Mouse (Mus musculus): ENCODE data around the gene Golga2.

The Golga2 gene

DNA sequence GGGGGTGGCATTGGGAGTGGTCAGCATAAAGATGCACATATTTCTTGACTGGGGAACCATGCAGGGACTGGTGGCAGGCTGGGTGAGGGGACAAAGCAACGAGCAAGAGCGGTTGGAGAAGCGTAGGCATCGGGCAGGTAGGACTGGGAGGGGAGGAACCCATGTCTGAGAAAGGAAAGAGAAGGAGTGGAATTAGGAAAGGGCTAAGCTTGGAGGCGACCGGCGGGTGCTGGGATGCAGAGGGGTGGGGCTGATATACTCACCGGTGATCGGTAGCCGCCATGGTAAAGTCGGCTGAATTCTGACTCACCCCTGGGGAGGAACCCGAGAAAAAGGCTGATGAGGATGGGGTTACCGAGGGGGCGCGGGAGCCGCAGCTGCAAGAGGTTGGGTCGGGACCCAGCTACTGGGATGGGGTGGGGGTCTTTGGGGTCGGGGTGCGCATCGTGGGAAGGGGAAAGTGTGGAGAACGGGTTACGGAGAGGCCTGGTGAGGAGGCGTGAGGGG is at the start of gene Golga2:
TSS of gene Golga2 (plus strand) at position 51 of the 507 bp plus-strand sequence.
- DNase-seq = no peak

DNA sequence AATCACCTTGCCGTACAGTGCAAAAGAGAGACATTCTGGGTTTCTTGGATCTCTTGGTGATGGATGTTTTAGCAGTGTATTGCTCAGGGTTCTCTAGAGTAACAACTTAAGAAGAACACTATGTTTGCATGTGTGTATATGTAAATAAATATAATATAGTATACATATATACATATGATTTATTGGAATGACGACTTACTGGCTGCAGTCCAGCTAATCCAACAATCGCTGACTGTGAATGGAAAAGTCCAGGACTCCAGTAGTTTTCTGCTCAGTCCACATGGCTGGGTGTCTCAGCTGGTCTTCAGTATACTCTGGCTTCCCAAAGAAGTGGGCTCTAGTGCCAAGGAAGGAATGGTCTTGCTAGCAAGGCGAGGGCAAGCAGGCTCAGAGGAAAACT is 49.6 kb upstream of the Golga2 start:
- DNase-seq = no peak

DNA sequence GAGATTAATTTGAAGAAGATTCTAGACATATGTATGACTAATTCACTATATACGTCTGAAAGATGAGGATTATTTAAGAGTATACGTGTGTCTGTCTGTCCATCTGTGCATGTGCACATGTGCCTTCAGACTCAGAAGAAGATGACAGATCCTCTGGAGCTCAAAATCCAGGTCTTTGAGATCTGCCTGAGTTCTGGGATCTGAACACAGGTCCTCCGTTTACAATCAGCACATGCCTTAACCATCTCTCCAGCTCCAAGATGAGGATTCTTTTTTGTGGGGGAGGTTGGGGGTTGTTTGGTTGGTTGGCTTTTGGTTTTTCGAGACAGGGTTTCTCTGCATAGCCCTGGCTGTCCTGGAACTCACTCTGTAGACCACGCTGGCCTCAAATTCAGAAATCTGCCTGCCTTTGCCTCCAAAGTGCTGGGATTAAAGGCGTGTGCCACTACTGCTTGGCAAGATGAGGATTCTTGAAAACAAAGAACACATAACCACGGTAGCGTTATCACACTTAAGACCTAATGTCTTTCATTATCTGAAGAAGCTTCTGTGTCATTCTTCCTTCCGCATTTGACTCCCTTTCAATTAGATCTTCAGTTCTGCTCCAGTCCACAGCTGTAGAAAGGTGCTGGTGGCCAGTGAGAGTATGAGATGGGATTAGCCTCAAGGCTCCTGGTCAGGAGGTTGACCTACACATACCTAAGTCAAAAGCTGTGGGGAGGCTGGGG is 48.3 kb upstream of the Golga2 start:
- DNase-seq = no peak

DNA sequence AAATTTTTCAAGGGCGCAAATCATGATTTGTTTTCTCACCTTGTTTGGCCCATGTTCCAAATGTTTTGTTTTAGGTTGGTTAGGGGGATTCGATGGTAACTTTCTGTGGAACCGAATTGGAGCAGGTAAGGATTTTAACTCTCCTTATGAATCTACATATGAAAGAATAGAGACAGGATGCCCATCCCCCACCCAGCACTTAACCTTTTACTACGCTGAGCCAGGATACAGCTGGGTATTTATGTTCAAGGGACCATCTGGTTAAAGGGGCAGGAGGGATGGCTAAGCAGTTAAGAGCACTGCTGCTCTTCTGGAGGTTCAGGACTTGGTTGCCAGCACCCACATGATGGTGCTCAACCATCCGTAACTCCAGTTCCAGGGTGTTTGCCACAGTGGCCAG is 46.6 kb upstream of the Golga2 start:
- DNase-seq = peak; percentile 50

DNA sequence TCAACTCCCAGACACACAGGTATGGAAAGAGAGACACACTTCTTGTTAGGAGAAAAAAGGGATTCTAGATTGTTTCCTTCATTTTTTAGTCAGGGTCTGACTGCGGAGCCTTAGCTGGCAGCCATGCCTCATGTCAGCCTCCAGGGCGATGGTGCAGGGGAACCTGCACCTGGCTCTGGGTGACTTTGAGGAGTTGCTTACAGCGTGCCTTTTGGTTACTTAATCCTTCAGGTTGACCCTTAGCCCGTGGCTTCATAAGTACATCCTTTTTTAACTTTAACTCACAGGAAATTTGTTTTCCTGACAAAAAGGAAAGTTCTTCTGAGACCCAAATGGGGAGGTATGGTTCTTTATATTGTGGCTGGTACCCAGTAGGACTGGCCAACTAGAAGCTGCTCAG is 44.2 kb upstream of the Golga2 start:
- DNase-seq = no peak

DNA sequence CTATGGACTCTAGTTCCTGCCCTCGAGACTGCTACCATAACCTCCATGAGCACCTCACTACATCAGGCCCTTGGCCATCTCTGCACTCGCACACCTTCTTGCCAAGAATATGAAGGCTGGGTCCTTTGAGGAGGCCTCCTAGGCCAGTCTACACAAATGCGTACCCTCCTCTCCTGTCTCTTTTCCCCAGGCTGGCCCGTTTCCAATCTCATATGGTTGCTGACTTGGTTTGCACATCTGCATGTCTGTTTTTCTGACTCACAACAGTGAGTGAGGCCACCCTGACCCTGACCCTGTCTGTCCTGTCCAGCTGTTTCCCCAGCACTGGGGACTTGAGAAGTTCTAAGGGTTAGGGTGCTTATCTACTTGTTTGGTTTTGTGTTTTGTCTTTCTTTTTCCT is 40.4 kb upstream of the Golga2 start:
- DNase-seq = no peak

DNA sequence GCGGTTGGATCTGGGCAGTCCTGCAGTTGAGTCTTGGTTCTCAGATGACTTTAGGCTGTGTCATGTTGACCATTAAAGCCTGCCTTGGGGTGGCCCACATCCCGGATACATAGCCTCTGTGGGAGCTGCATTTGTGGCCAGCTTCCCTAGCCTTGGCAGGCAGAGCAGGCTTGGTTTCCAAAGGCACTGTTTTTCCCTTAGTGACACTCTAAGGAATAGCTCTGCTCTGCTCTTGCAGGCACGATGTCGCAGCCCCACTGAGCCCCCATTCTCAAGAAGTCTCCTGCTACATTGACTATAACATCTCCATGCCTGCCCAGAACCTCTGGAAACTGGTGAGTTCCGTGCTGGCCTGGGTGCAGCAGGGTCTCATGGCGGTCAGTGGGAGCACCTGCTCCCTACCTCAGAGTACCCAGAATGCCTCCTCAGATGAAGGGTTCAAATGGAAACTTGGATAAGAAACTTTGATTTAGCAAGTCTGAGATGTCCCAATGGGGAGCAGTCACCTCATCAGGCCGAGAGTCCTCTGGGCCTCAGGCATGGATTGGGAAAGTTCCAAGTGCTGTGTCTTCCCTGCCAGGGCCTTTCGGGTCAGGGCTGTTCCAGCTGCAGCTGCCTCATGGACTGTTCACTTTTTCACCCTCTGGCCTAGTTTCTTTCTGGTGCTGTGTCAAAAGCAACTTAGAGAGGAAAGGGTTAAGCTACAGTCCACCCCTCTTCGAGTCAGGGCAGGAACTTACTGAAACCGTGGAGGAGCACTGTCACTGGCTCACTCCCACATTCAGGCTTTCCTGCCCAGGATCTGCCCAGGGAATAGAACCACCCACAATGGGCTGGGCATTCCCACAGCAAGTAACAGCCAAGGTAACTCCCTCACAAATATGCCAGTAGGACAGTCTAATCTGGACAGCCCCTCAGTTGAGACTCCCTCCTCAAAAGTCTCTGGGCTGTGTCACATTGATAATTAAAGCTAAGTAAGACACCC is 38.5 kb upstream of the Golga2 start:
- DNase-seq = no peak

DNA sequence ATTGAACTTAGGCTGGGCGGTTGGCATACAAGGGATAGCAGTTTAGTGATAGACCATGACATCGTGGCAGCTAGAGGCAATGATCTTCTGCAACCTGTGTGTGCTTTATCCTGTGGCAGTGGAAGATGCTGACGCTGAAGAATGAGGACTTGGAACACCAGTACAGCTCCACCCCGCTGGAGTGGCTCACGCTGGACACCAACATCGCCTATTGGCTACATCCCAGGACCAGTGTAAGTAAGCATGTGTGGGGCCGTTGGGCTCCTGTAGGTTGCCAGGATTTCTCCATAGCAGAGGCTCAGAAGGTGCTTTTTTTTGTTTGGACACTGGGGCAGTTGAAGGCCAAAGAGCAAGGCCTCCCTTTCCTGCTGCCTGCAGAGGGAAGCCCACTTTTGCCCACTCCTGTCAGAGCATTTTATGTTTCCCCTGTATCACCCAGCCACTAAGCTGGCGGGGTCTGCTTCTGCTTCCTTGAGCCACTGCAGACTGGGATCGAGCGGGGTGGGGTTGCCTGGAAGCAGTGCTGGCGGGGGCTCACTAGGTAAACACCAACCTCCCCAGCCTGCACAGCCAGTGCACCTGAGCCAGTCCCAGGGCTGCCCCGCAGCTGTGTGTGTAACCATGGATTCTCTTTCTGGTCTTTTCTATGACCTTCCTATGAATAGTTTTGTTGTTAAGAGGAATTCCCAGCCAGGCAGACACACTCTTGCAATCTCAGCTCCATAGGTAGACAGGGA is 35.2 kb upstream of the Golga2 start:
- DNase-seq = no peak

DNA sequence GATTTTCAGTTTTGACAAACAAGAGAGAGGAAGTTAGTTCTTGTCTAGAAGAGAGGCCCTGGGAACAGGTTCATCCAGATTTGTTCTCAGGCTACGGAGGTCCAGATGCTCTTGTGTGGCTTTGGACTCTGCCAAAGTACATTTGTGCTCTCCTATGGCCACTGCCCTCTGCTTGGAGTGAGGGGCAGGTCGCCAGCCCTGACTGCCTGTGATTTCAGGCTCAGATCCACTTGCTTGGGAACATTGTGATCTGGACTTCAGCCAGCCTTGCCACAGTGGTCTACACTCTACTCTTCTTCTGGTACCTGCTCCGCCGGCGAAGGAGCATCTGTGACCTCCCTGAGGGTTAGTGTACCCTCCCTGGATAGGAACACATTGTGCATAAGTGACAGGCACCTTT is 34.5 kb upstream of the Golga2 start:
- no peak for DNase-seq

DNA sequence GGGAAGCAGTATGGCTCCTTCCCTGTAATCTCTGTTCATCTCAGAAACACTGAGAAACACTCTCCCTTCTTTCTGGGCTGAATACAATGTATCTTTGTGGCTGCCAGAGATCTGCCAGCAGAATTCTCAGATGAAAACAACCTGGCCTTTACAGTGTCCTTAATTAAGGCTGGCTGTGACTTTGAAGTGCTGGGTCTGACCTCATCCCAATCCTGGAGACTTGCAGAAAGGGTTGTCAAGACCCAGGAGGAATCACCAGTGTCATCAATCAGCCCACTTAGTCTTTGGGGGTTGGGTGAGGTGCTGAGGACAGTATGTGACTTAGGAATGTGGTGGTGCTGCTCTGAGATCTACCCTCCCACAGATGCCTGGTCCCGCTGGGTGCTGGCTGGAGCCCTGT is 33.8 kb upstream of the Golga2 start:
- no peak for DNase-seq

DNA sequence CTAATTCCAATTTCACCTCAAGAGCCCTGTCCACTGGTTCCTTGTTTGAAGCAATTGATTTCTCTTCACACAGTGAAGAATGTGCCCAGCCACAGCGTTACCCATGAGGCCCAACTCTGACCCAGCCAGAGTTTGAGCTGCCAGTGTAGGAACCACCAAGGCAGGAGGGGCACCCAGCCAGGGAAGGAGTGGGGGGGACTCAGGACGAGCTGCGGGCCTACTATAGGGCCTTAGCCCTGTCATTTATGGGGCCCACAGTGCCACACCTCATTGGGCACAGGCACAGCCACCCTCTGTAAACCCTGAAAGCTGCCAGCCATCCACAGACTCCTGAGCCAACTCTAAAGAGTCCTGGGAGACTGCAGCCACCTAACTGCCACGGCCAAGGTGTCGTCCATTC is 32.6 kb upstream of the Golga2 start:
- no peak for DNase-seq

DNA sequence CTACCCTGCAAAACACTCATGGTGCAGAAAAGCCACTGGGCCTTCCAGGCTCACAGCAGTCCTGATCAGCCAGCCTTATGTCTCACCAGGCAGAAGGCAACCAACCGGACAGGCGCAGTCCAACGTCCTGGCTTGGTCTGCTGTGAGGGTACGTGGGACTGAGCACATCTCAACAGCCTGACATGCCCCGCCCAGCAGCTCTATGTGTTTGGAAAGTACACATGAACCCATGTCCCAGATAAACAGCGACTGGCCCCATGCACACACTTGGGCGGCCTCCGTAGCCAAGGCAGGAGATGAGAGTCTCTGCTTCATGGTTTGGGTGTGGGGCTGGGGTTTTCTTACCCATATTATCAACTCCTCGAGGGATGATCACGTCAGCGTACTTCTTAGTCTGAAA is 30.9 kb upstream of the Golga2 start:
- DNase-seq = no peak

DNA sequence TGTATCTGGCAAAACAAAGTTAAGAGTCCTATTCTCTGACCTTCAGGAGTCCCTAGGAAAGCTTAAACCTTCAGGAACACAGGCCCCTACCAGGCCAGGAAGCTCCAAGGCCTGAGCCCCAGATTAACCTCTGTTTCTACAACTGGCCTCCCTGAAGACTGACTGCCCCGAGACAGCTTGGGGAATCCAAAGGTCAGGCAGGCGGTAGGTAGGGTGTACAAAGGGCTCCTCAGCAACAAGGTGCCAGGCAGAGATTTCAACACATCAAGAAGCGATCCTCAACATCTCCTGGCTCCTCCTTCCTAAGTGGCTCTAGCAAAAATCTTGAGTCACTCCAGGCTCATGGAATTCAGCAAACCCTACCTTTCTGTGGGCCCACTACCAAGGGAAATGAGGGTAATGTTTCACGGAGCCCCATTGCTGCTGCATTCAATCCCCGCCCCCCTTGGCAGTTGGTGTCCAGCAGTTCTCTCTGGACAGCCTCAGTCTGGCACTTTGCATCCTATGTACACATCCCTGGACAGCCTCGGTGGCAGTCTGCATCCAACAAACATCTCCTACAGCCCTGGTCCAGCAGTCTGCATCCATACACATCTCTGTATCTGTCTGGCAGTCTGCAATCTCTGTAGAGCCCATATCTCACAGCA is 28.2 kb upstream of the Golga2 start:
- no peak for DNase-seq

DNA sequence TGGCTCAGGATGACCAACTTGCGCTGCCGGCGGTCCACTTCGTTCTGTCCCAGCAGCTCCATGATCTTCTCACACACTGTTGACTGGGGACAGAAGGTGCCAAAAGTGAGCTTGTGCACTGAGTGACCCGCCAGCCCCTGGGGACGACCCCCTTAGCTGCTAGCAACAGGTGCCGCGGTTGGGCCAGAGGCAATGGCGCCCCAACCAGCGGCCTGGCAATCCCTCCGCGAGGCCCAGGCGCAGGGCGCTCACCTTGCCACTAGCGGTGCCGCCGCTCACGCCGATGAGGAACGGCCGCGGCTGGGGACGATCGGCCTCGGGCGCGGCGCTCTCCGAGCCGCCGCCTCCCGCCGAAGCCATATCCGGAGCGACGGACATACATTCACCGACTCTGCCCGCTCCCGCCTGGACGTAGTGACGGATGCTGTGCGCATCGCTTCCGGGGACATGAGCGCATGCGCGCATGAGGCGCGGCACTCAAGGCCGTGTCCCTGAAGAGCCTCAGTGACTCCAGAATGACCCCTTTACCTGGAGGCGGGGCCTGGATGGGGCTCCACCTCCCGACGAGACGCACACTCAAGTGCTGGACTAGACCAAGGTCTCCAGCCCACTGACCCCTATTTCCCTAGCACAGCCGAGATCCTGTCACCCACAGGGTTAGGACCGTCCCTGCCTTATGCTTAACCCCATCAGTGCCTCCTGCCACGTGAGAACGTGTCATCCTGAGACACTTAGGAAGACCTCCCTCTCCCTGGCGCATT is 27.3 kb upstream of the Golga2 start, which contains the start of gene Uck1:
TSS of gene Uck1 (minus strand) at position 503 of the 761 bp plus-strand sequence.
- DNase-seq = peak; percentile 90

DNA sequence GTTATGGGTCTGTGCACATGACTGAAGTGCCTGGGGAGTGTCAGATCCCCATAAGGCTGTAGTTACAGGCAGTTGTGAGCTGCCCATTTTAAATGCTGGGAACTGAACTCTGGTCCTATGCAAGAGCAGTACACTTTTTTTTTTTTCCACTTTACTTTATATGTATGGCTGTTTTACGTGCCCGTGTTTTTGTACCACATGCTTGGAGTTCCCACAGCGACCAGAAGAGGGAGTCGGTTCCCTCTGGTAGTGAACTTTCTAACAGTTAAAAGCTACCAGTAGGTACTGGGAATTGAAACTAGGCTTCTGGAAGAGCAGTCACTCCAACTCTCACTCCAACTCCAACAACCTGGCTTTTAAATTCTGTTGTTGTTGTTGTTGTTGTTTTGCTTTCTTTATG is 26.5 kb upstream of the Golga2 start:
- peak; percentile 88 for DNase-seq

DNA sequence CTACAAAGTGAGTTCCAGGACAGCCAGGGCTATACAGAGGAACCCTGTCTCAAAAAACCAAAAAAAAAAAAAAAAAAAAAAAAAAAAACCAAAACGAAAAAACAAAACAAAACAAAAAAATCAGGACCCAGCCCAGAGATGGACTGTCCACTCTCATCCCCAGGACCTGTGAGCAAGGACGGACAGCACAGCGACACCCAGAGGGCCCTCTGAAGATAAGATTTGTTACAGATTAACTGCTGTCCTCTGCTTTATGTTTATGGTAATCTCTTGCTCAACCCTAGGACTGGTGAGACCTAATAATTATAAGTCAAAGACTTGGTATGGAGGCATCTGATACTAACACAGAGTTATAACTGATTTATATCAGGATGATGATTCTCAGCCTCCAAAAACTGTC is 11.4 kb upstream of the Golga2 start:
- DNase-seq = no peak

DNA sequence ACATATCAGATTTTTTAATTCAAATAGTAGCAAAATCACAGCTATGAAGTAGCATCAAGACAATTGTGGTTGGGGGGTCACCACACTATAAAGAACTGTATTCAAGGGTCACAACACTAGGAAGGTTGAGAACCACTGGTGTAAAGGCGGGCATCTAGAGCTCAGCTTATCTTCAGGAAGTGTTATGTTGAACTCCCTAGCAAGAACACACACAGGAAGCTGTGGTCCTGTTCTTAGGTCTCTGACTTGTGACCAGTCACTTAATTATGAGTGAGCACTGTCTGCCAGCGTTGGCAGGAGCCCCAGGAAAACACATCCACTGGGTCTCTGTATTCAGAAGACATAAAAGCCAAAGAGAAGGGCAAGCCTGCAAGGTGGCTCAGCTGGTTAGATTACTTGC is 4.9 kb upstream of the Golga2 start:
- no peak for DNase-seq

DNA sequence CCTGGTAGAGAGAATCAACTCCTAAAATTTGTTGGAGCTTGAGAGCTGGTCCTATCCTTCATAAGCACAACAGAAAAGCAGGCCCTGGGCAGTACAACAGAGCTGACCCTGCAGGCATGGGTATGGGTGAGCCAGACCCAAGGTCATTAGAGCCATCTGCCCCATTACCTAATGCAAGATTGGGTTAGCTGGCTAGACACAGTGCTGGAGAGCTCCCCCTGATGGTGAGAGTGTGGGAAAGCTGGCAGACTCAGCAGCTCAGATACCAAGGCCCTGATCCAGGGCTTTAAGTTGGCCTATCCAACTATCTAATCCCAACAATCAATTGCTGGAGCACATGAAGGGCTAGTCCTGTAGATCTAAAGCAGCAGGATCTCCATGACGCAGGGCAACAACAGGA is 4.5 kb upstream of the Golga2 start:
- peak; percentile 70 for DNase-seq

DNA sequence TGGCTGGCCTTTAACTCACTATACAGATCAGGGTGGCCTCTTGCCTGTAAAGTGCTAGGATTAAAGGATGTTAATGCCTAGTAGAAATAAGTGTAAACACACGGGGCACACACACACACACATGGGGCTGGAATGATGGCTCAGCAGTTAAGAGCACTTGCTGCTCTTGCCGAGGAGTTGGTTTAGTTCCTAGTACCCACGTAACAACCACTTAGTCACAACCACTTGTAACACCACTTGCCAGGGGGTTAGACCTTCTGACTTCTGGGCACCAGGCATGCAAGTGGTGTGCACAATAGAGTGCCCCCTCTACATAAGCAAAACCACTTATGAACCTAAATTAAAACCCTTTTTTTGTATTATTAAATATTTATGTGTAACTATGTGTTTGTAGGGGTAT is 3.2 kb upstream of the Golga2 start:
- DNase-seq = no peak

DNA sequence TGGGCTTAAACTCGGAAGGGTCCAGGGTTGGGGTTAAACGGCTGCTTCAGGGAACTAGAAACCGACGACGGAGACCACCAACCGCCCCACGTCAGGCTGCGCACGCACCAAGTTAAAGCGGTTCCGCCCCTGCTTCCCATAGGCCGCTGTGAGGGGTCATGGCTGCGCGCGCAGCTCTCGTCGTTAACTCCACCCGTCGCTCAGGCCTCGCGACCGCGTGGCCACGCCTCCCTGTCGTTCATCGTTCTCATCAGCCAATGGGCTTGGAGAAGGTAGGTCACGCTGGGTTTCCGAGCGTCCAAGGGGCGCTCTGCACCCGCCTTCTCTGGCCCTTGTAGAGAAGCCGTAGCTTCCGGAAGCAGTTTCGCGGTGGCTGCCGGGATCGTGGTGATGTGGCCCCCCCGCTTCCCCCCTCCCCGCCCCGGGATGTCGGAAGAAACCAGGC is 761 bp downstream of the Golga2 start, which contains the start of gene Swi5:
TSS of gene Swi5 (minus strand) at position 153 of the 445 bp plus-strand sequence.
- peak; percentile 100 for DNase-seq

DNA sequence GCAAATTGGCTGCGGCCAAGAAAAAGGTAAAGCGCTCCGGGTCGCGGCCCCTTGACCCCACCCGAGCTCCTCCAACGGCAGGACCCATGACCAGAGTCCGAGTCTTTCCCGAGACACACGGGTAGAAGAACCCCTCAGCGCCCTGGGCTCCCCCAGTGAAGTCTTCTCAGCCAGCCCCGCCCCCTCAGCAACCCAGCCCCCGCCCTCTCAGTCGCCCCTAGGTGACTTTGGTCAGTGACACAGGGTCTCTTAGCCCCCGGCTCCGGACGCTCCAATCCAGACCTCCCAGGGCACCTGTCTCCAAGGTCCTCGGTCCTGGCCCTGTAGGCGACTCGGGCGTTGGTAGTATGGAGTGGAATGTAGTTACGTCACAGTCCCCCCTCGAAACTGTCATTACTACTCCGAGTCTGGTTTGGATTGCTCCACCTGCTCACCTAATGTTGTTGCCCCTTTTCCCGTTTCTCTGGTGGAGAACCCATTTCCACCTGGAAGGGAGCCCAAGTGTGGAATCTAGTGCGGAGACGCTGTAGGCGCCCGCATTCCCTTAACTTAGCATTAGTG is 1.3 kb downstream of the Golga2 start:
- no peak for DNase-seq

Data from thymus, postnatal 4 days (tissue).